Mouse (Mus musculus) megakaryocyte, embryonic 14.5 days (primary cell): ENCODE data around the gene Fam50a.

ENCODE experiments used
- FLI1 ChIP-seq: IDR thresholded peaks from 2 replicates; pipeline ENCODE4 v1.6.1; 2012; ENCODE audit warnings: low read length, inconsistent platforms, mixed read lengths
- GATA1 ChIP-seq: IDR thresholded peaks from 3 replicates; pipeline ENCODE4 v1.6.1; 2012; ENCODE audit warnings: mixed read lengths, low read length, inconsistent platforms, borderline replicate concordance

DNA sequence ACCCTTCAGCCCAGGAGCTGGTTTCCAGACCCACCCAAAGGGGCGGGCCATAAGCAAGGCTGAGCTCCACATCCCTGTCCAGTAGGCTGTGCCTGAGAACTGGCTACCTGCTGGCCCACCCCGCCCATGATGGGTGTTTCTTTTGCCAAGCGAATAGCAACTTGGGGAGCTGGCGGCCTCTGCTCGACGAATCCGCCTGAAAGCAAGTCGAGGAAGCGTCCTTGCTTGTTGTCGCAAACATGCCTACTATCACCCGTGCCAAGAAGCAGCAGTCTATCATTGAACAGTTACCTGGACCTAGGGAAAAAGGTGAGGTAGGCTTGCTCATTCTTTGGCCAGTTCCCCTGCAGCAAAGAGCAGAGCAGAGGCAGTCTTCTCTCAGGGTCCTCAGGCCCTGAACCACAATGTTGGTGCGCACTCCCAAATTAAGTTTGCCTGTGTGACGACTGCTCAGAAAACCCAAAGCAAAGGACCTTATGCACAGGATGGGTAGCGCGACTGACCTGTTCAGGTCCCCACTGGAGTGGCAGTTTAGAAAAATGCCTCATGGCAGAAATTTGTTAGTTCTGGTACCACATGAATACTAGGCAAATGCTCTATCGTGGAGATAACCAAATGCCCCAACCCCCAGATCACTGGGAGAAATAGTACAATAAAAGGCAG lies 31.0 kb upstream of the Fam50a start, which contains the start of the genes Taz and Dnase1l1:
- TF ChIP-seq GATA1: no peak
- no peak for TF ChIP-seq FLI1
